Mouse (Mus musculus): ENCODE data around the gene Phtf2. TPM values are rescaled to one million over a fixed set of nuclear protein-coding genes. Genes with fewer than 3 reads are reported as not detected.
"Not testable (repeated sequence)": the region's sequence is repeated elsewhere in the genome, so short reads cannot be mapped to it uniquely, and the experiment has no call there.

Gene Phtf2
- total and polyA plus RNA-seq, 3 experiments = 14.3 to 75.2 (median 61.2) TPM

- WGBS = 80% methylated on average over 2 of the region's 2 CpGs
- H3K79me2 ChIP-seq (replicated peaks; ENCODE audit: control insufficient read depth, insufficient read depth, low read length) = no peaks in the 10 kb centered on the region; the same call in 1 of the 2 replicates
- no peak overlapping the region for H3K9ac ChIP-seq (ENCODE audit: low read depth, low read length)
- no peak for DNase-seq
- no peak for TF ChIP-seq POLR2A (IDR thresholded peaks at IDR 0.05; ENCODE audit: insufficient read depth, low read depth, low read length)
- TF ChIP-seq EP300 (IDR thresholded peaks at IDR 0.05; ENCODE audit: insufficient read depth, low read depth, low read length) = no peak
- no peak for TF ChIP-seq CTCF (IDR thresholded peaks at IDR 0.05)
- H3K36me3 ChIP-seq (ENCODE audit: control insufficient read depth, insufficient read depth, low read length) = peaks cover 2% of the 10 kb centered on the region; the same call in 1 of the 2 replicates
- H3K4me3 ChIP-seq = no peak overlapping the region
- peaks cover 2% of the 10 kb centered on the region for H3K4me1 ChIP-seq (ENCODE audit: control insufficient read depth, insufficient read depth, low read length)
- no peak overlapping the region for H3K27ac ChIP-seq
- intact Hi-C loops (cut with DNase I) = no loop called here
- no peaks in the 10 kb centered on the region for H3K27me3 ChIP-seq (ENCODE audit: control insufficient read depth, insufficient read depth, low read length)
Measured at GRCm38 (mm10) chr5:20815094-20815493, 66.8 kb downstream of the Phtf2 start.

GRCm38 (mm10) chr5:20810449-20810848 lies 71.5 kb downstream of the Phtf2 start:
- H3K79me2 ChIP-seq (replicated peaks; ENCODE audit: control insufficient read depth, insufficient read depth, low read length) = no peaks in the 10 kb centered on the region
- intact Hi-C loops (cut with DNase I) = no loop called here
- H3K4me3 ChIP-seq = no peak overlapping the region
- TF ChIP-seq CTCF (IDR thresholded peaks at IDR 0.05) (no peak), EP300 (IDR thresholded peaks at IDR 0.05; ENCODE audit: insufficient read depth, low read depth, low read length) (no peak)
- H3K36me3 ChIP-seq (ENCODE audit: control insufficient read depth, insufficient read depth, low read length) = no peaks in the 10 kb centered on the region; the same call in 1 of the 2 replicates
- no peak for DNase-seq
- no peak overlapping the region for H3K27ac ChIP-seq
- no peaks in the 10 kb centered on the region for H3K27me3 ChIP-seq (ENCODE audit: control insufficient read depth, insufficient read depth, low read length)
- no peaks in the 10 kb centered on the region; the same call in 1 of the 2 replicates for H3K4me1 ChIP-seq (ENCODE audit: control insufficient read depth, insufficient read depth, low read length)
- no peak overlapping the region for H3K9ac ChIP-seq (ENCODE audit: low read depth, low read length)
- WGBS = 83% methylated on average over 6 of the region's 6 CpGs

GRCm38 (mm10) chr5:20795932-20796331 lies 86.0 kb downstream of the Phtf2 start:
- intact Hi-C loops (cut with DNase I) = loop anchor here (10.0 kb wide), 1 partner anchor 169 kb away; no protein-coding TSS in a partner anchor
- no peaks in the 10 kb centered on the region for H3K27me3 ChIP-seq (ENCODE audit: control insufficient read depth, insufficient read depth, low read length)
- no peak for DNase-seq
- H3K27ac ChIP-seq = no peak overlapping the region
- H3K36me3 ChIP-seq (ENCODE audit: control insufficient read depth, insufficient read depth, low read length) = peaks cover 10% of the 10 kb centered on the region
- WGBS = 88% methylated on average over 5 of the region's 5 CpGs
- H3K4me3 ChIP-seq = no peak overlapping the region
- H3K4me1 ChIP-seq (ENCODE audit: control insufficient read depth, insufficient read depth, low read length) = peaks cover 1% of the 10 kb centered on the region
- no peak overlapping the region for H3K9ac ChIP-seq (ENCODE audit: low read depth, low read length)
- TF ChIP-seq EP300 (IDR thresholded peaks at IDR 0.05; ENCODE audit: insufficient read depth, low read depth, low read length) (no peak), CTCF (IDR thresholded peaks at IDR 0.05) (no peak), POLR2A (IDR thresholded peaks at IDR 0.05; ENCODE audit: insufficient read depth, low read depth, low read length) (no peak)
- H3K79me2 ChIP-seq (replicated peaks; ENCODE audit: control insufficient read depth, insufficient read depth, low read length) = no peaks in the 10 kb centered on the region

GRCm38 (mm10) chr5:20791793-20792554 lies 90.0 kb downstream of the Phtf2 start:
- 53% methylated on average over 10 of the region's 10 CpGs for WGBS
- H3K9ac ChIP-seq (ENCODE audit: low read depth, low read length) = no peak overlapping the region

GRCm38 (mm10) chr5:20786471-20786870 lies 95.5 kb downstream of the Phtf2 start:
- H3K36me3 ChIP-seq (ENCODE audit: control insufficient read depth, insufficient read depth, low read length); H3K9ac ChIP-seq (ENCODE audit: low read depth, low read length); H3K4me1 ChIP-seq (ENCODE audit: control insufficient read depth, insufficient read depth, low read length); H3K27ac ChIP-seq; H3K4me3 ChIP-seq; H3K27me3 ChIP-seq (ENCODE audit: control insufficient read depth, insufficient read depth, low read length); H3K79me2 ChIP-seq (replicated peaks; ENCODE audit: control insufficient read depth, insufficient read depth, low read length); intact Hi-C loops (cut with DNase I); DNase-seq: not testable (repeated sequence)
- WGBS = 92% methylated on average over 3 of the region's 5 CpGs

More at GRCm38 (mm10) chr5:20791793-20792554, 90.0 kb downstream of the Phtf2 start:
- Histone ChIP-seq H3K27me3 (ENCODE audit: control insufficient read depth, insufficient read depth, low read length) (no peaks in the 10 kb centered on the region), H3K36me3 (ENCODE audit: control insufficient read depth, insufficient read depth, low read length) (peaks cover 10% of the 10 kb centered on the region), H3K27ac (peak overlapping the region; percentile 76), H3K4me3 (no peak overlapping the region), H3K4me1 (ENCODE audit: control insufficient read depth, insufficient read depth, low read length) (peaks cover 1% of the 10 kb centered on the region), H3K79me2 (replicated peaks; ENCODE audit: control insufficient read depth, insufficient read depth, low read length) (no peaks in the 10 kb centered on the region)
- DNase-seq = peak; percentile 41 to 65
- intact Hi-C loops (cut with DNase I) = loop anchor here (10.0 kb wide), 1 partner anchor 173 kb away; no protein-coding TSS in a partner anchor
- TF ChIP-seq CTCF (IDR thresholded peaks at IDR 0.05) (peak; percentile 8; the same call in 1 of the 2 replicates), POLR2A (IDR thresholded peaks at IDR 0.05; ENCODE audit: insufficient read depth, low read depth, low read length) (no peak), EP300 (IDR thresholded peaks at IDR 0.05; ENCODE audit: insufficient read depth, low read depth, low read length) (0 out of 2 replicates have a peak, but pooled peaks have one; percentile 26)

GRCm38 (mm10) chr5:20781116-20781515 lies 100.8 kb downstream of the Phtf2 start:
- no peak for DNase-seq
- H3K27ac ChIP-seq = no peak overlapping the region
- no peak for TF ChIP-seq EP300 (IDR thresholded peaks at IDR 0.05; ENCODE audit: insufficient read depth, low read depth, low read length)
- no peak for TF ChIP-seq CTCF (IDR thresholded peaks at IDR 0.05)
- TF ChIP-seq POLR2A (IDR thresholded peaks at IDR 0.05; ENCODE audit: insufficient read depth, low read depth, low read length) = no peak
- H3K27me3 ChIP-seq (ENCODE audit: control insufficient read depth, insufficient read depth, low read length) = no peaks in the 10 kb centered on the region
- WGBS = 90% methylated on average over 1 of the region's 1 CpGs
- H3K4me1 ChIP-seq (ENCODE audit: control insufficient read depth, insufficient read depth, low read length) = no peaks in the 10 kb centered on the region
- H3K79me2 ChIP-seq (replicated peaks; ENCODE audit: control insufficient read depth, insufficient read depth, low read length) = no peaks in the 10 kb centered on the region
- no peak overlapping the region for H3K9ac ChIP-seq (ENCODE audit: low read depth, low read length)
- H3K4me3 ChIP-seq = no peak overlapping the region
- H3K36me3 ChIP-seq (ENCODE audit: control insufficient read depth, insufficient read depth, low read length) = no peaks in the 10 kb centered on the region
- intact Hi-C loops (cut with DNase I) = no loop called here

Data from heart, adult 2 months (tissue).